Mouse (Mus musculus): ENCODE data around the gene Ank3. TPM values are rescaled to one million over a fixed set of nuclear protein-coding genes. Genes with fewer than 3 reads are reported as not detected.

Ank3 gene
- polyA plus RNA-seq, 1 experiment from 2014 or later = 44.7 TPM

GRCm38 (mm10) chr10:69627767-69628166 lies 229.2 kb downstream of the Ank3 start:
- no peak for DNase-seq (ENCODE audit: low spot score)
- WGBS = 89% methylated on average over 3 of the region's 3 CpGs
- Histone ChIP-seq H3K4me1 (replicated peaks) (no peaks in the 10 kb centered on the region), H3K36me3 (no peaks in the 10 kb centered on the region), H3K9me3 (no peaks in the 10 kb centered on the region), H3K4me3 (no peak overlapping the region), H3K27ac (no peak overlapping the region), H3K27me3 (ENCODE audit: insufficient read depth, poor library complexity, severe bottlenecking) (no peaks in the 10 kb centered on the region)

GRCm38 (mm10) chr10:69628743-69629142 lies 230.2 kb downstream of the Ank3 start:
- H3K9me3 ChIP-seq = no peaks in the 10 kb centered on the region
- H3K27me3 ChIP-seq (ENCODE audit: insufficient read depth, poor library complexity, severe bottlenecking) = no peaks in the 10 kb centered on the region
- DNase-seq (ENCODE audit: low spot score) = no peak
- WGBS = 71% methylated on average over 6 of the region's 6 CpGs
- H3K36me3 ChIP-seq = no peaks in the 10 kb centered on the region
- H3K4me3 ChIP-seq = no peak overlapping the region
- no peaks in the 10 kb centered on the region for H3K4me1 ChIP-seq (replicated peaks)
- H3K27ac ChIP-seq = no peak overlapping the region

GRCm38 (mm10) chr10:69630802-69631388 lies 232.3 kb downstream of the Ank3 start:
- DNase-seq (ENCODE audit: low spot score) = no peak
- no peaks in the 10 kb centered on the region for H3K9me3 ChIP-seq
- WGBS = 67% methylated on average over 7 of the region's 7 CpGs
- no peaks in the 10 kb centered on the region for H3K27me3 ChIP-seq (ENCODE audit: insufficient read depth, poor library complexity, severe bottlenecking)
- H3K4me1 ChIP-seq (replicated peaks) = peaks cover 16% of the 10 kb centered on the region
- H3K27ac ChIP-seq = no peak overlapping the region
- H3K4me3 ChIP-seq = no peak overlapping the region
- H3K36me3 ChIP-seq = no peaks in the 10 kb centered on the region

GRCm38 (mm10) chr10:69632885-69633284 lies 234.3 kb downstream of the Ank3 start:
- Histone ChIP-seq H3K36me3 (no peaks in the 10 kb centered on the region), H3K27me3 (ENCODE audit: insufficient read depth, poor library complexity, severe bottlenecking) (no peaks in the 10 kb centered on the region), H3K9me3 (no peaks in the 10 kb centered on the region), H3K27ac (no peak overlapping the region), H3K4me3 (no peak overlapping the region), H3K4me1 (replicated peaks) (peaks cover 28% of the 10 kb centered on the region)
- DNase-seq (ENCODE audit: low spot score) = no peak
- WGBS = 90% methylated on average over 8 of the region's 8 CpGs

- no peak overlapping the region for H3K27ac ChIP-seq
- no peaks in the 10 kb centered on the region for H3K27me3 ChIP-seq (ENCODE audit: insufficient read depth, poor library complexity, severe bottlenecking)
- no peaks in the 10 kb centered on the region for H3K36me3 ChIP-seq
- DNase-seq (ENCODE audit: low spot score) = no peak
- no peak overlapping the region for H3K4me3 ChIP-seq
- 84% methylated on average over 5 of the region's 5 CpGs for WGBS
- peaks cover 33% of the 10 kb centered on the region for H3K4me1 ChIP-seq (replicated peaks)
- no peaks in the 10 kb centered on the region for H3K9me3 ChIP-seq
Measured at GRCm38 (mm10) chr10:69634891-69635290, 236.3 kb downstream of the Ank3 start.

GRCm38 (mm10) chr10:69635910-69636656 lies 237.5 kb downstream of the Ank3 start:
- H3K4me3 ChIP-seq = no peak overlapping the region
- H3K9me3 ChIP-seq = no peaks in the 10 kb centered on the region
- no peak for DNase-seq (ENCODE audit: low spot score)
- H3K36me3 ChIP-seq = no peaks in the 10 kb centered on the region
- no peaks in the 10 kb centered on the region for H3K27me3 ChIP-seq (ENCODE audit: insufficient read depth, poor library complexity, severe bottlenecking)
- H3K27ac ChIP-seq = peak overlapping the region; percentile 29; the same call in 1 of the 2 replicates
- WGBS = 67% methylated on average over 11 of the region's 11 CpGs
- H3K4me1 ChIP-seq (replicated peaks) = peaks cover 33% of the 10 kb centered on the region

GRCm38 (mm10) chr10:69639138-69639537 lies 240.6 kb downstream of the Ank3 start:
- 92% methylated on average over 6 of the region's 6 CpGs for WGBS
- DNase-seq (ENCODE audit: low spot score) = no peak

GRCm38 (mm10) chr10:69640617-69641016 lies 242.0 kb downstream of the Ank3 start:
- no peak for DNase-seq (ENCODE audit: low spot score)
- Histone ChIP-seq H3K4me1 (replicated peaks) (peaks cover 28% of the 10 kb centered on the region), H3K36me3 (no peaks in the 10 kb centered on the region), H3K9me3 (no peaks in the 10 kb centered on the region), H3K27me3 (ENCODE audit: insufficient read depth, poor library complexity, severe bottlenecking) (no peaks in the 10 kb centered on the region), H3K4me3 (no peak overlapping the region), H3K27ac (no peak overlapping the region)
- WGBS = 80% methylated on average over 4 of the region's 4 CpGs

More at GRCm38 (mm10) chr10:69639138-69639537, 240.6 kb downstream of the Ank3 start:
- Histone ChIP-seq H3K9me3 (no peaks in the 10 kb centered on the region), H3K36me3 (no peaks in the 10 kb centered on the region), H3K27ac (no peak overlapping the region), H3K4me3 (no peak overlapping the region), H3K4me1 (replicated peaks) (peaks cover 38% of the 10 kb centered on the region), H3K27me3 (ENCODE audit: insufficient read depth, poor library complexity, severe bottlenecking) (no peaks in the 10 kb centered on the region)

- DNase-seq (ENCODE audit: low spot score) = no peak
- Histone ChIP-seq H3K4me1 (replicated peaks) (peaks cover 15% of the 10 kb centered on the region), H3K27ac (no peak overlapping the region), H3K27me3 (ENCODE audit: insufficient read depth, poor library complexity, severe bottlenecking) (no peaks in the 10 kb centered on the region), H3K4me3 (no peak overlapping the region), H3K9me3 (no peaks in the 10 kb centered on the region), H3K36me3 (no peaks in the 10 kb centered on the region)
- WGBS = 54% methylated on average over 3 of the region's 3 CpGs
Measured at GRCm38 (mm10) chr10:69643481-69643880, 244.9 kb downstream of the Ank3 start.

- DNase-seq (ENCODE audit: low spot score) = no peak
- peaks cover 18% of the 10 kb centered on the region for H3K4me1 ChIP-seq (replicated peaks)
- H3K27ac ChIP-seq = no peak overlapping the region
- no peaks in the 10 kb centered on the region for H3K9me3 ChIP-seq
- no peaks in the 10 kb centered on the region for H3K36me3 ChIP-seq
- H3K27me3 ChIP-seq (ENCODE audit: insufficient read depth, poor library complexity, severe bottlenecking) = no peaks in the 10 kb centered on the region
- 88% methylated on average over 6 of the region's 6 CpGs for WGBS
- no peak overlapping the region for H3K4me3 ChIP-seq
Measured at GRCm38 (mm10) chr10:69643986-69644385, 245.4 kb downstream of the Ank3 start.

- DNase-seq (ENCODE audit: low spot score) = no peak
- Histone ChIP-seq H3K4me3 (no peak overlapping the region), H3K4me1 (replicated peaks) (peaks cover 28% of the 10 kb centered on the region), H3K27ac (no peak overlapping the region), H3K9me3 (no peaks in the 10 kb centered on the region), H3K27me3 (ENCODE audit: insufficient read depth, poor library complexity, severe bottlenecking) (no peaks in the 10 kb centered on the region), H3K36me3 (no peaks in the 10 kb centered on the region)
- WGBS = 89% methylated on average over 5 of the region's 5 CpGs
Measured at GRCm38 (mm10) chr10:69645311-69645802, 246.8 kb downstream of the Ank3 start.

GRCm38 (mm10) chr10:69645929-69646328 lies 247.4 kb downstream of the Ank3 start:
- H3K27ac ChIP-seq = no peak overlapping the region
- 94% methylated on average over 9 of the region's 9 CpGs for WGBS
- no peaks in the 10 kb centered on the region for H3K36me3 ChIP-seq
- no peaks in the 10 kb centered on the region for H3K9me3 ChIP-seq
- H3K4me3 ChIP-seq = no peak overlapping the region
- no peaks in the 10 kb centered on the region for H3K27me3 ChIP-seq (ENCODE audit: insufficient read depth, poor library complexity, severe bottlenecking)
- peaks cover 32% of the 10 kb centered on the region for H3K4me1 ChIP-seq (replicated peaks)
- no peak for DNase-seq (ENCODE audit: low spot score)

GRCm38 (mm10) chr10:69650074-69650473 lies 251.5 kb downstream of the Ank3 start:
- no peak for DNase-seq (ENCODE audit: low spot score)
- WGBS = 43% methylated on average over 4 of the region's 4 CpGs
- Histone ChIP-seq H3K27me3 (ENCODE audit: insufficient read depth, poor library complexity, severe bottlenecking) (no peaks in the 10 kb centered on the region), H3K27ac (no peak overlapping the region; the same call in 1 of the 2 replicates), H3K4me3 (no peak overlapping the region), H3K36me3 (no peaks in the 10 kb centered on the region), H3K9me3 (no peaks in the 10 kb centered on the region), H3K4me1 (replicated peaks) (peaks cover 46% of the 10 kb centered on the region)

All from hindbrain, embryonic 10.5 days (tissue).